Mouse (Mus musculus) adrenal gland, postnatal 36 days (tissue): ENCODE measurements around the gene Col6a1. TPM values are rescaled to one million over a fixed set of nuclear protein-coding genes. Genes with fewer than 3 reads are reported as not detected.
A peak's percentile ranks its signal among the peaks of the same experiment; 100 is the strongest.
"Not testable (repeated sequence)": the region's sequence is repeated elsewhere in the genome, so short reads cannot be mapped to it uniquely, and the experiment has no call there.

Experiments used
- DNase-seq, 2 experiments: peaks; one replicate each; pipeline ENCODE4 v3.0.0; 2021; ENCODE audit warnings: mixed read lengths in 1 of 2
- long read RNA-seq, 2 experiments: library from polyadenylated mRNA; stranded (forward); transcript quantifications; one replicate each; pipeline ENCODE4 v2.0.0; 2021; ENCODE audit warnings: borderline sequencing depth in 2 of 2
- total RNA-seq, 2 experiments: library from RNA; stranded (reverse); gene quantifications; 2 replicates each; pipeline ENCODE4 v1.2.3; 2021

Gene Col6a1
- 100 to 1,000 TPM; 295 to 316 TPM for total RNA-seq
- long read RNA-seq, experiment 1, partial matches to known transcripts = 71 of 175 reads
- long read RNA-seq, experiment 1, other reads (novel, unspliced or antisense) = 104 of 175 reads
- long read RNA-seq, experiment 2, partial matches to known transcripts = 13 of 58 reads
- long read RNA-seq, experiment 2, other reads (novel, unspliced or antisense) = 45 of 58 reads

DNA sequence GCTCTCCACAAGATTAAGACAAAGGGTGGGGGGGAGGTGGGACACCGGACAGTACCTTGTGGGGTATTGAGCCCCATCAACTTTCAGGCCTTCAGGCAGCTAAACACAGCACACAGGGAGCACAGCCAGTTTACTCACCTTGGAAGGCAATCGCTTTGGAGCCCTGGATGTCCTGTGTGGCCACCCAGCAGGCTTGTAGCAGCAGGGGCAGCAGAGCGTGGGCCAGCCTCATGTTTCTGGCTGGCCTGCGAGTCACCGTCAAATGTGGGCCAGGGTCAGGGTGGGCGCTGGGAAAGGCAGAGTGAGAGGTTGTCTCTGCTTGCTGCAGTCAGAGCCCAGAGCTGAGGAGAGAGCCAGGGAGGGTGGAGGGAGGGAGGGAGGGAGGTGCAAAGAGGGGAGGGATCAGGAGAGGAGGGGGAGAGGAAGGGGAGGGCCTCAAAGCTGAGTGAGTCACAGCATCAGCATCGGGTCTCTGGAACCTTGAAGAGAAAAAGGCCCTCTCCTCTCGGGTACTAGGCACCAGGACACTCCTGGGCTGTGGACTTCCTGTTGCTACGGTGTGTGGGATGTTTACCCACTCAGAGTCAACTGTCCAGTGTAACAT lies at the start of gene Col6a1:
Col6a1 (minus strand) TSS at position 487 of the 604 bp plus-strand sequence.
- DNase-seq = peak; percentile 66 to 78

DNA sequence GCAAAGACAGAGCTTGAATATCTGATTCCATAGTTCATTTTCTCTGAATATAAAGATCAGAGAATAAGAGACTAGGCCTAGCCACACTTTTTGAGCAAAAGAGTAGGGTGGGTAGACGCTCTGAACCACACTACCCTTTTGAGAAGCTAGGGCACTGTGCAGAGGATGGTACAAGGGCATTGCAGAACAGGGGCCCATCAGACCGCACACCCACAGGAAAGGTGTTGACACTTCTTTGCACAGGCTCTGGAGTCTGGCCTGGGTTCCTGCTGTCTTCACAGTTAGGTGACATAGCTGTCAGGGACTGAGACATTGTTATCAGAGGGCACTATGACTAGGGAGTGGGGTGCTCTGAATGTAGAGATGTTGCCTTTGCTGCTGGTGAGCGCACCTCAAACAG lies 45.7 kb upstream of the Col6a1 start:
- no peak for DNase-seq

DNA sequence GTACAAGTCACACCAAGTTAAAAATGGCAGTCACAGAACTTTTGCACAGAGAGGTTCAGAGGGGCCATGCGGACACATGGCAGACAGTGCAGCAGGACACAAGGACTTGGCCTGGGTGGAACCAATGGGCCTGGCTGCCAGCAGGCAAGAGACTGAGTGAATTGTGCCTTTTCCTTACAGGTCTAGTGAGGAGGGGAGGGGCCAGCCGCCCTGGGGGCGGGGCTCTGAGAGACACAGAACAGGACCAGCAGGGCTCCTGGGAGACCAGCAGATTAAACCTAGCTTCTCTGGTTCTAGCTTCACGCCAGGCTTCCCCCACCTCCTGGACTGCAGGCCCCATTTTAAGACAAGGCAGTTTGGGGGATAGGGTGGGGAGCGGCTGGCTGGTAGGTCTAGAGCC lies 45.1 kb upstream of the Col6a1 start:
- no peak for DNase-seq

DNA sequence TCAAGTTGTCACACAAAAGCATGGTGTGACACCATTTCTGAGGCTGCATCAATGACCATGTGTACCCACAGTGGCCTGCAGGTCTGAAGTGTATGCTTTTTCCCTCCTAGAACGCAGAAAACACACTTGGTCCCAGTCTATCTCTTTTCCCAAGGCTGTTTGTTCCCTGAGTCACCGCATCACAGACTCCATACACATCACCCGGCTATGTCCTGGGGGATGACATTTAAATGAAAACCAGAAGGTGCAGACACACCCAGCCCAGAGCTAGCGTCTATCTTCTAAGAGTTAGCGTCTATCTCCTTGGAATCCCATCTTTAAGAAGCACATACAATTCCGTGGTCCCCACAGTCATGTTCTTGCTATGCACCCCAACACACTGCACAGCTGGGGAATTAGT lies 43.6 kb upstream of the Col6a1 start:
- no peak for DNase-seq

DNA sequence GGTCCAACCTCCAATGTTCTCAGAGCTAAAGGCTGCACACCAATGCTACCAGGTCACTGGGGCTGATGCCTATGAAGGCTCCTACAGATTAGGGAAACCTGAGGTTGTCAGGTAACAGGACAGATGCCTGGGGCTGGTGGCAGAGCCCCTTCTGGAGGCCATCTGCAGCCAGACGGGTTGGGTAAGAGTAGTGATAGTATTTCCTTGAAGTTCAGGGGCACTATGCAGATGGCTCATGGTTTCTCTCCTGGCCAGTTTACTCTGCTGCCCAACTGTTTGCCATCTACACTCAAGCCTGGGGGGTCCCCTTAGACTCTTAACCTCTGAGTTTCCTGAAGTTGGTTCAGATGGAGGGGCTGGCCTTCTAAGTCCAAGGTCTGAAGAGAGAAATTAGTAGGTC lies 40.2 kb upstream of the Col6a1 start:
- no peak for DNase-seq

DNA sequence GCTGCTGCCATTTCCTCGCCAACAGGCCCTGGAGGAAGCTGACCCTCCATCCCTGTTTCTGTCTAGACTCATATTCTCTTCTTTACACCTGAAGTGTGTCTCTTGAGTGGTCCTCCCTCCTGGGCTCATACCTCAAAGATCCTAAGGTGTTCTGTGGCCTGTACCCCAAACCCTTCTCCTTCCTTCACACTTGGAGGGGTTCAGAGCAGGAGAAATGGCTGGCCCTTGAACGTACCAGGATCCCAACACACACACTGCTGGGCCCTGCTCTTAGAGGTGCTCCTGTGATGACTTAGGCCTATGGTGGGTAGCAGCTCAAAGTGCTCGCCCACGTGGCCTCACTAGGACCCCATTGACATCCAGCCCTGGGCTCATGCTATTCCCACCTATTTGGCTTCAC lies 39.0 kb upstream of the Col6a1 start:
- no peak for DNase-seq

DNA sequence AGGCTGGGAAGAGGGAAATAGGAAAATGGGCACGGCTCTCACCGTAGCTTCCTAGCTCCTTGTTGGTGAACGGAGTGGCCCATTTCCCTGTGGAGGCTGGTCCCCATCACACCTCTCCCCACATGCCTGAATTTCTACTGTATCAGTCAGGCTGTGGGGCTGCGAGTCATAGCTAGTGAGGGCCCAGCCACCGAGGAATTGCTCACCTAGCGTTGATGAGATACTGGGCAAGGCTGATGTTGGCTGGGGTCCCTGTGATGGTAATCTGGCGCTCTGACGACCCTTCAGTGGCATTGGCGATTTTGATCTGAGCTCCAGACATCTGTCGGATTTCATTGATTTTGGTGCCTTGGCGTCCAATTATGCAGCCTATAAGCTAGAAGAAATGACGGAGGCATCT lies 37.0 kb upstream of the Col6a1 start:
- no peak for DNase-seq

DNA sequence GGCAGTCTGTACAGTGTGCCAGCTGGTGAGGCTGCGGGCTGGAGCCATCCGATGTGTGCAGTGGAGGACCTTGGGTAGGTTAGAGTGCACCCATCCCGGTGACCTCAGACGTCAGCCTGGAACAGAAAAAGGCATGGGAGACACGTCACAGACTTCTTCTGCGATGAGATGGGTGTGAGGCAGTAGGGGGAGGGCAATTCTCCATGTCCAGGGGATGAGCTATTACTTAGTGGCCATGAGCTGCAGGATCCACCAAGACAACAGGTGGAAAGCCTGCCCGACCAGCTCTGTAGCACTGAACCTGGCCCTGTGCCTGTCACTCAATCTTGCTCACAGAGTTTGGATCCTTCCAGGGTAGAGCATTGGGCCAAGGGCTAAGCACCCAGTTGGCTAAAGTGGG lies 36.4 kb upstream of the Col6a1 start:
- DNase-seq = no peak

DNA sequence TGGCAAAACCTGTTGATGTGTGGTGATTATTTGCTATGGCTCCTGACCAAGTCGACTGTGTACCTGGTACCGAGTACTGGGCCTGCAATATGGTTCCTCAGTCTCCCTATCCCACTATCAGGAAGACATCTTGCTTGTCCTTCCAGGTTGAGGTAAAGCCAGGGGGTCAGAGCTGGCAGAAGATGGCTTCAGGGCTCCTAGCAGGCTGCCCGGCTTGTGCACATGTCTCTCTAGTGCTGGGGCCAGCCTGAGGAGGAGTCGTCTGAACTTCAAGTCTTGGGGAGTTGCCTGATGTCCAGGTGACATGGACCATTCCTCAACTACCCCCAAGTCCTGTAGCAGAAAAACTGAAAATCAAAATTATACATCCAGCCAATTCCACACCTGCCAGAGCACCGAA lies 33.9 kb upstream of the Col6a1 start:
- DNase-seq = no peak

DNA sequence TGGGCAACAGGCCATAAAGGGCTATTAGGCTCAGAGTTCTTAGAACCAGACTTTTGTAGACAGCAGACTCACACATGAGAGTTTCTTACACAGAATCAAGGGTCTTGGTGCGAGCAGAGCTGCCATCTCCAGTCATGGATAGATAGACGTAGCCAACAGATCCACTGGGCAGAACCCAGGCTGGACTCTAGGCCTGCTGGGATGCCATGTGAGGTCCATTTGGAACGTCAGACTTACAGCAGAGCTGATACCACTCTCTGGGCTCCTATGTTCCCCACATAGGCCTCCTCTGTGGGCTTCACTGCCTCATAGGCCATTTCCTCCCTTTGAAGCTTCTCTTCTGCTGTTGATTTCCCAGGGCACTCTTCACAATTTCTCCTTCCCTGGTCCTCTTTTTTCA lies 27.7 kb upstream of the Col6a1 start:
- DNase-seq = no peak

DNA sequence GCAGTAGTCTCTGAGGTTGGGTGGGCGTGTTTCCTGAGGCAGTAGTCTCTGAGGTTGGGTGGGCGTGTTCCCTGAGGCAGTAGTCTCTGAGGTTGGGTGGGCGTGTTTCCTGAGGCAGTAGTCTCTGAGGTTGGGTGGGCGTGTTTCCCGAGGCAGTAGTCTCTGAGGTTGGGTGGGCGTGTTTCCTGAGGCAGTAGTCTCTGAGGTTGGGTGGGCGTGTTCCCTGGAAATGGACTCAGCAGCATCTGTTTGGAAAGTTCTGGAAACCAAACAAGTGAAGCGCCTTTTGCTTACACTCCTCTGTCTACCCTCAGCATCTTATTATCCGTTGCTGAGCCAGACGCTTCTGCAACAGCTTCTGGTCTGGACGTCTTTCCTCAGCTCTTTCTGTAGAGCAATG lies 18.3 kb upstream of the Col6a1 start:
- not testable (repeated sequence) for DNase-seq

DNA sequence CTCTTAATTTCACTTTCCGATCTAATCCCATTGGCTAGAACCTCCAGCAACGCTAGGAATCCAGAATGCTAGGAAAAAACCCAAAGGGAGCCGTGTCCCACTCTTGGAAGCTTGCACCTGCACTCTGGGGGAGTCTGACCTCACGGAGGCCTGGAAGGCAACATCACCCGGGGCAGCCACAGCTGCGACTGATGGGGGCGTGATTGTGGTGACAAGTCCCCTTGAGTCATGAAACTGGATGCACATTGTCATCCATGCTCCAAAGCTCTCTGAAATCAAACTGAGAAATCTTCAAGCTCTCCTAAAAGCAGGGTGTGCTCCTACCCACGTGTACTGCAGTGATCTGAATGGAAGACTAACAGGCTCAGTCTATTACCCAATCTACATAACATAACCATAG lies 10.8 kb upstream of the Col6a1 start:
- no peak for DNase-seq

DNA sequence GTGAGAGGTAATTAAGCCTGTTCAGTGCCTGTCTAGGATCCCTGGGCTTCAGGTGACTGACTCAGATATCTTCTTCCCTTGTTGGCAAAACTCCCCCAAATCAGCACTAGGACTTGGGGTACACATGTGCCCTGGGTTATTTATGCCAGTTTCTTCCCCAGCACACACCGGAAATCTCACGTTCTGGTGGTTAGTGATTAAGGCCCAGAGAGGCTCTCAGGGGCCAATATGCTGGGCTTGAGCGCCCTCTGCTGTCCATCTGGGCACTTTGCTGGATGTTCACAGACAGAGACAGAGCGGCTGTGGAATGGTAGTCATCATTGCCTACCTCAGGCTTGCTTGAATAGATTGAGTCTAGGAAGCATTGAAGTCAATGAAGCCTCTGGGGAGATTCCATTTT lies 9.0 kb upstream of the Col6a1 start:
- peak; percentile 83 to 86 for DNase-seq

DNA sequence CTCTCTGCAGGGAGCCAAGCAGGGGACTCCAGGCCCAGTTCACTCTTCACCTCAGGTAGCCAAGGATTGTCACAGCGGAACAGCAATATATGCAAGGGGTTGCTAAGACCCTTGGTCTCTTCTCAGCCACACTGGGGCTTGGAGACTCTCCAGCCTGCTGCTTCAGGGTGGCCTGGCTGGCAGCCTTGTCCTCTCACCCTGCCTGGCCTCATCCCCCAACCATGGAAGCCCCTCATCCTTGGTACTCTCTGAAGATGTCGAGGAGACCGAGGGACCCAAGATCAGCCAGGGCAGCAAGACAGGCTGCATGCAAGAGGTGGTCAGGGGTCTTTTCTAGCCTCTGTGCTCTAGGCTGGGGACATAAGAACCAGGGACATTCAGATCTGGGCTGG lies 7.7 kb upstream of the Col6a1 start:
- DNase-seq = no peak

DNA sequence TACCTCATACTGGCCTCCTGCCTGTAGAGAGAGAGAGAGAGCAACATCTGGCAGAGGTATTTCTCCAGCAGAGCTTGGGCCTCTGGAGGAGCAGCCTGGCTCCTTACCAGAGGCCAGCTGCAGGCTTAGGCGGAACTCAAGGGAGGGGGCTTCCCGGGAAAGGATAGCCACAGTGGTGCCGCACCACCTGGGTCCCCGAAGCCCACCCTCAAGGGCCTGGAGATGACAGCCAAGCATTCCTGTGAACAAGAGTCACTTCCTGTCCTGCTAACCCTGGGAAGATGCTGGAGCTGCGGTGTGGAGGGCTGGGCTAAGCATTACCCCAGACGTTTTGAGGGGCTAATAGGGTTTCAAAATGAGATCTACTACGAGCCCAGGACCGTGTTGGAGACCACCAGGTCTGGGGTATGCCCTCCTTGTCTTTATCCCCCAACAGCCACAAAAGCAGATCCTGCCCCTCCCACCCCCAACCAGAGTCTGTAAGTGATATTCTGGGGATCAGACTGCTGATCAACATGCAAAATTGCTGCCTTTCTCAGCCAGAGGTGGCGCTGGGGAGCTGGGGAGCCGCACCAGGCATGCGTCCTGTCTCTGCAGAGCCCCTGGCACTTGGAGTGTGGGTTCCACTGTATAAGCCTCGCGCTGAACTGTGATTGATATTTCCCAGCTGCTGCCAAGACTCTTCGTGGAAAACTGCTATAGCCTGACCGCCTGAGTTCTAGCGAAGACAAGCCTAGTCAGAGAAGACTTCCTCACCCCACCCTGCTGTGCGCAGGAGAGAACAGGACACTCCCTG lies 7.1 kb upstream of the Col6a1 start:
- DNase-seq = peak; percentile 75 to 83

DNA sequence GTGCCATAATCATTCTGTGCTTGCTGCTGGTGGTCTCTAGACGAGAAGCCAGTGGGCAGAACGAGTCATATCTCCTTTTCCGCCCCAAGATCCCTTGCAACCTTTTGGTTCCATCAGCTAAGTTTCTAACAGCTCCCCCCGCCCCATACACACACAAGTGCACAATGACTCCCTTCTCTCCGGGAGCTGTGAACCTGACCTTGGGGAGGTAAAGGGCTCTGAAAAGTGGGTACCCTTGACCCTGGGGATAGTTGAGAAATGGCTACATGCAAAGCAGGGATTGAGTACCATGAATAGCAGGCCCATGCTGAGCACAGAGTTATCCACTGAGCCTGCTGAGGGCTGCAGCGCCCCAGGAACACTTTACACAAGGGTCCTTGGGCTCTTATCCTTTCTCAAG lies 6.4 kb upstream of the Col6a1 start:
- DNase-seq = no peak

DNA sequence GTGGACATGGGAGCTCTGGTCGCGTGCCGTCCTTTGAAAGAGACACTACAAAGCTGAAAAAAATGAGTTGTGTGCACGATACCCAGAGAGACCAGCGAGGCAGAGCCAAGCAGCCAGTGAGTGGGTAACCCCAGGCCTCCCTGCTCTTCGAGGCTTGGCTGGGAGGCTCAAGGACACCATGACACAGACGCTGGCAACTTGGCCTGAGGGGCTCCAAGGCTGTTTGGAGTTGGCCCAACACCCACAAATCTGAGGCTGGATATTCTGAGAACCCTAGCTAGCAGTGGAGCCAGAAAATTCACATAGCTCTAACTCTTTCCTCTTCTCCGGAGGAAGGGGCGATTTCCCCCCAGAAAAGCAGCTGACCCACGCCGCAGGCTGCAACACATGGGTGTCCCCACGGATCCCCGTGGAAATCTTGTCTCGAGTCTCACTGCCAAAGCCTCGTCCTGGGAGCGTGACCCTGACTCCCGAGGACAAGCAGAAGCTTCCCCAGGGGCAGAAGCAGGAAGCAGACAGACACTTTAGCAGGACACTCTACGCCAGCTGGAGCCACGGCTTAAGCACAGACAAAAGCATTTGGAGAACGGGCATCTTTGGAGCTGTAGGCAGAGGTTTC lies 5.8 kb upstream of the Col6a1 start:
- DNase-seq = peak; percentile 84 to 87

DNA sequence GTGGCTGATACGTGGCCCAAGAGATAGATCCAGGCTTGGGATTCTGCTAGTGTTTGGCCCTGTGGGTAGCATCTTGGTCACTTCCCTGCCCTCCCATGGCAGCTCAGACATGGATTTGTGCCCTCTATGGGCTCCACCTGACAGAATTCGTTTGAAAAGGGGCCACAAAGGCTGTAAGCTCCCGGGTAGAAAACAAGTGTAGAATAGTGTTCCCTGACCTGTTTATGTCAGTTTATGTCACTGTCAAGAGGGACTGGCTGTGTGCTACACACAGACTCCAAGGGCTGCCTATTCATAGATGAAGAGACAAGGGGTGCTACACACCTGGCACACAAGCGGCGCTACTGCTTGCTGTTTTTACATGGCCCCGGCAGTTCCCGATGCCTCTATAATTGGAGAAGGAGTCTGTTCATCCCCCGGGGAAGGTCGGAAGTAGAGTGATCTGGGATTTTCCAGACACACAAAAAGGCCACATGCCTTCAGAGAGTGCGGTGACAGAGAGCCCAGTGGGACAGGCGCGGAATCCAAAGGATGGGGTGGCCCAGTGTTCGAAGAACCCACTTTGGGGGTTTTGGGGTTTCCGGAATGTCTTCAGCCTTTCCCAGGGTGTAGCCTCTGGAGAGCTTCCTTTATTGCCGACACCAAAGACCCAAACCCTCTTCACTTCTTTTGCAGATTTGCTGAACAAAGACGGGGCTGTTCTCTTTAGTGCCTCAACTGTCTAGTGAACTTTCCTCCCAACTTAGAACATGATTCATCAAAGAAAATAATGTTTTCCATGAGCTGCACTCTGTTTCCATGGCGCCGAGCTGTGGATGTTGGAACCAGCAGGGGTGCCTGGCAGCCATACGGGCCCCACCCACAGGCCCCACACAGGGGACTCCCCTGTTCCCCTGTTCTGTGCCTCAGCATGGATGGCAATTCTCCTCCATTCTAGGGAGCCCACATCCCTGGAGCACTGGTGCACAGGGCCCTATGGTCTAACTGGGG lies 4.0 kb upstream of the Col6a1 start:
- DNase-seq = peak in 1 of 2 experiments; percentile 32

DNA sequence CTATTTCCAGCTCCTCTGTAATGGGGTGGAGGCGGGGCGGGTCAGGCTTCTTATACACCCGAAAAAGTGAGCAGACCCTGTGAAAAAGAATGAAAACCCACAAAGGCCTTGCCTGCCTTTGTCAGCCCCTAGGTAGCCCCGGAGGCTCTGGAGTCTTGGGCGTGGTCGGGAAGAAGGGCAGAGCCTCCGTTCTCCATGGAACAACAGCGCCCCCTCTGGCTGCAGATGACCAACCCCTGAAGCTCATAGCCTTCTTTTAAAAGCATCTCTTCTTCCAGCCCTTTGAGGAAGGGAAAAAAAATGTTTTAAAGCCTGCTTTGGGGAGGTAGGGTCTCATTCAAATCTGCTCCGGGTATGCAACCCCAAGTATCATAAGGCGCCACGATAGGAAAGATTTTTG lies 2.4 kb upstream of the Col6a1 start:
- DNase-seq = peak; percentile 83 to 88

DNA sequence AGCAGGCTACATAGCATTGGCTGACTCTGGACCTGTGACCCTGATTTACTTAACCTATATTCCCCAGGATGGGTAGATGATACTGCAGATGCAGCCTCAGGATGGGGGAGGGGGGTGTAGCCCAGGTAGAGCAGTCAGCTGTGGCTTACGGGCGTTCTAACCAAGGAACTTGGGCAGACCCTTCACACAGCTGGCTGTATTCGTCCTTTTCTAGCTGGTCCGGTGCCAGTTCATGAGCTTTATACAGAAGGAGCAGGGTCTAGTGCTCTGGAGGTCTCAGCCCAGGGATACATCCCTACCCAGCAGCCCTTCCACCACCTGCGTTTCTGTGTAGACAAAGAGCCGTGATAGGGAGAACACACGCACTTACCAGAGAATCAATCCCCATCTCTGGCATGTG lies 1.3 kb upstream of the Col6a1 start:
- no peak for DNase-seq

DNA sequence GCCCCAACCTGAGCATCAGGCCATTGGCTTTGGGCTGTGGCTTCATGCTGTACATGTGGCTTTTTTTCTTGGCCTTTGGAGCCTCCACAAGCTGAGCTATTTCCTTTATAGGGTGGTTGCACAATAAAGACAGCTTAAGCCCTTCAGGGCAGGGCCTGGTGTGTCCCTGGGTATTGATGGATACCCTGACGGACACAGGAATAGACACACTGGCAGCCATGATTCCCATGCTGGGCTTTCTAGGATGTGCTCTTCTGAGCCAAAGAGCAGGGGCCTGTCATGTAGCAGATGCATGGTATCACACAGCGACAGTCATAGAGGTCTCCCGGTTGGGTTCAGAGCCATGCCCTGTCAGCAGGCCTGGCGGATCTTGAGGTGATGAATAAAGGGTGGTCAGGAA lies 898 bp upstream of the Col6a1 start:
- DNase-seq = no peak

DNA sequence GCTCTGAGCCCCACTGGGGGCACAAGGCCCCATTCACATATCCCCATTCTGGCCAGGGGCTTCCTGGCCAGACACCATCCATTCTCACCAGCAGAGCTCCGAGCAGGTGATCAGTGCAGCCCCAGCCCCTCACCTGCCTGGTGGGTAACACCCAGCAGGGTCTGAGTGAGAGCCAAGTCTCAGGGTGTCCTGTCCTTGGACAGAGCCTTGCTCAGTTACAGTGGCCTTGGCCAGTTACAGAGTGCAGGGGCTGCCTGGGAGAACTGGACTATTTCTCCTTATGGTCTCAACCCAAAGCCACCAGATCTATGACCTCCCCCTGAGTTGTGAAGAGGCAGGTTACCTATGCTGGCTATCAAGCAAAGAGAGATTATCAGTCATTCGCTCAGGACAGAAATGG lies 871 bp downstream of the Col6a1 start:
- DNase-seq = peak; percentile 54 to 69
